Mouse (Mus musculus) liver, embryonic 14.5 days (tissue): ENCODE data around the gene Fuk. TPM values are rescaled to one million over a fixed set of nuclear protein-coding genes. Genes with fewer than 3 reads are reported as not detected.
A peak's percentile ranks its signal among the peaks of the same experiment; 100 is the strongest.

ENCODE experiments used
- ATAC-seq: fragments of 200-750 bp; cut with Nextera tagmentation; 2 replicates; pipeline ENCODE4 v1.8.0; 2017; ENCODE audit warnings: moderate number of reproducible peaks, mild to moderate bottlenecking, moderate library complexity; ENCODE audit not compliant: insufficient read depth
- DNase-seq, 3 experiments: peaks; one replicate each; pipeline ENCODE4 v3.0.0-alpha.2; 2012 to 2013; ENCODE audit warnings: low read depth in 3 of 3, low spot score in 3 of 3
- H3K27ac ChIP-seq: fragments of 300-500 bp; sonication (generic); 2 replicates; pipeline ENCODE4 v1.5.1; 2014; ENCODE audit warnings: moderate library complexity, mild to moderate bottlenecking, control low read depth, inconsistent platforms
- H3K27me3 ChIP-seq: fragments of 300-500 bp; sonication (generic); 2 replicates; pipeline ENCODE4 v1.6.1; 2014; ENCODE audit warnings: mild to moderate bottlenecking, low read length, moderate library complexity; ENCODE audit not compliant: control insufficient read depth, insufficient read depth
- H3K36me3 ChIP-seq: fragments of 300-500 bp; sonication (generic); replicated peaks from 2 replicates; pipeline ENCODE4 v1.6.1; 2014; ENCODE audit warnings: low read depth; ENCODE audit not compliant: control insufficient read depth, insufficient read depth
- H3K4me1 ChIP-seq, 2 experiments: fragments of 200-500 bp in 1 of 2; fragments of 300-500 bp in 1 of 2; sonication (generic) in 1 of 2; replicated peaks; 2 replicates each; pipeline ENCODE4 v1.6.1; 2012 to 2014; ENCODE audit warnings: antibody characterized with exemption in 1 of 2, inconsistent platforms in 1 of 2, low read length in 1 of 2; ENCODE audit not compliant: control insufficient read depth in 2 of 2, insufficient read depth in 2 of 2
- H3K4me2 ChIP-seq: fragments of 300-500 bp; sonication (generic); 2 replicates; pipeline ENCODE4 v1.6.1; 2014; ENCODE audit warnings: low read depth, mild to moderate bottlenecking, control low read depth, moderate library complexity
- H3K4me3 ChIP-seq, 2 experiments: fragments of 200-500 bp in 1 of 2; fragments of 300-500 bp in 1 of 2; sonication (generic) in 1 of 2; 2 replicates each; pipeline ENCODE4 v1.5.1; 2012 to 2014; ENCODE audit warnings: low read depth in 2 of 2, low read length in 2 of 2, mild to moderate bottlenecking in 2 of 2, control low read depth in 1 of 2, inconsistent platforms in 1 of 2, moderate library complexity in 1 of 2; ENCODE audit not compliant: insufficient read depth in 1 of 2
- H3K9ac ChIP-seq: fragments of 300-500 bp; sonication (generic); replicated peaks from 2 replicates; pipeline ENCODE4 v1.6.1; 2014; ENCODE audit warnings: mild to moderate bottlenecking, control low read depth, moderate library complexity
- H3K9me3 ChIP-seq: fragments of 300-500 bp; sonication (generic); 2 replicates; pipeline ENCODE4 v1.6.1; 2016; ENCODE audit warnings: low read length, mixed read lengths; ENCODE audit not compliant: control insufficient read depth
- CTCF ChIP-seq: IDR thresholded peaks from 2 replicates; pipeline ENCODE4 v1.5.1; 2016; ENCODE audit warnings: antibody characterized with exemption, low read depth, control low read depth
- EP300 ChIP-seq: IDR thresholded peaks from 2 replicates; pipeline ENCODE4 v1.6.1; 2016; ENCODE audit warnings: antibody characterized with exemption, low read depth
- WGBS: fragments of 180-500 bp; shearing (Covaris S2); extraction: QIAGEN DNeasy Blood & Tissue Kit; methylation state at CpG from one replicate; pipeline ENCODE4 v1.1.7; 2014; ENCODE audit not compliant: insufficient replicate concordance; 5-methylcytosine and 5-hydroxymethylcytosine counted together
- polyA plus RNA-seq, 2 experiments: library from polyadenylated mRNA; depleted of rRNA in 1 of 2; stranded (reverse) in 1 of 2; unstranded in 1 of 2; fragments of >200 nt; fragmentation: Nextera tagmentation in 1 of 2; extraction: Ambion mirVana in 1 of 2; gene quantifications; 2 replicates each; pipeline versions ENCODE4 v1.2.1 to v1.2.3; 2012 to 2014

Fuk gene
- polyA plus RNA-seq, 2 experiments = 1.3 to 2.5 TPM

DNA sequence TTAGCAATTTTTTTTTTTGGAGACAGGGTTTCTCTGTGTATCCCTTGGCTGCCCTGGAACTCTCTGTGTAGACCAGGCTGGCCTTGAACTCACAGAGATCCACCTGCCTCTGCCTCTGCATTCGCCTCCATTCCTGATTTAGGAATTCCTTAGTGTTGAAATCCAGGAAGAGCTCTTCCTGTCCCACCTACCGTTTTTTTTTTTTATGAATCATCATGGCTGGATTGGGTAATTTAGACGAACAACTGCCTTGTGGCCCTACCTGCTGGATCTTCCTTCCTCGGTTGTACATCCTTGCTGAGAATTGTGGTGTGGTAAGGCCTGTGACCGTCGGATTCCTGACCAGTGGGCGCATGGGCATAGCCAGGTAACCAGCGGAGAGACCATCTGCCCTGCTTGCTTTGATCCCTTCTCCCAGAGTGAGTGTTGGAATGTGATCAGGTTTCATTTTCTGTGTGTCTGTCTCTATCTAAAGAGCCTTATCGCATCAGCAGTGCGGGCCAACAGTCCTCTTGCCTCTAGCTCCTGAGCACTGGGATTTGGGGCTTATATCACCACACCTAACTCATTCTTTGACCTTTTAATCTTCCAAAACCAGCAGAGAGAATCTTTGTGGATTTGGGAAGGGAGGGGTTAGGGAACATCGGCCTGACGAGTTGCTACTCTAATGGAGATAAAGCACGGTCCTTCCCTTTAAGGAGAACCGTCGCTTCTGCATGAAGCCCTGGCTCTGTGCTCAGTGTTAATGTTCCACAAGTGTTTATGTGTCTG lies 38.6 kb upstream of the Fuk start:
- peaks cover 6 to 43% of the 10 kb centered on the region in 2 experiments for H3K4me1 ChIP-seq
- H3K27ac ChIP-seq = no peak overlapping the region
- WGBS = 66% methylated on average over 15 of the region's 15 CpGs

DNA sequence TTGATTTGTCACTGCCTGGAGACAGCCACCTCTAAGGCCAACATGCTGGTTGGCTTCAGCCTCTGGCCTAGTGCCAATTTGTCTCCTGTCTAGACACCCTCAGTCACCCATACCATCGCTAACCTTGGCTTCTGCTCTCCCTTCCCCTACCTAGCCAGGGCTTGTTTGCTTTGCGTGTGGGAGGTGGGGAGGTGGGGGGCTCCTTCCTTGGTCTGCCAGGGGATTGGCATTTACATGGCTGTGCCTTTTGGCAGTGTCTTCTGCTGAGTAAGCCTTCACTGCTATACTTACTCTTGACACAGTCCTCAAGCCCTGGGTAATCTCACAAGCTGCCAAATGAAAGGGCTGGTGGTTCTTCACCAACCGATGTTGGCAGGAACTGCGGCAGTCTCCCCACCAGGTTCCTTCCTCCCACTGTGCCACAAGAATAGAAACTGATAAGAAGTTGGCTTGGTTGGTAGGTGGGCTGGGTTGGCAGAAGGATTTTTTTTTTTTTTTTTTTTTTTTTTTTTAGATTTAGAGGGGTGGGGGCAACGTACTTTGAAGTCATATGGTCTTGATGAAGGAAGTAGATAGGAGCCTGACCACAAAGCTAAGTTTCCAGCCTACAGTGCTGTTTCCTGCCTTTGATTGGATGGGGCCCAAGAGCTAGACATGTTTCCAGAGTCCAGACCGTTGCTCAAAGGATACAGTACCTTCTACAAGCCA lies 36.7 kb upstream of the Fuk start:
- Histone ChIP-seq H3K36me3 (no peaks in the 10 kb centered on the region; the same call in 1 of the 2 replicates), H3K9ac (no peak overlapping the region), H3K27me3 (no peaks in the 10 kb centered on the region), H3K4me2 (no peak overlapping the region), H3K9me3 (no peaks in the 10 kb centered on the region), H3K4me3 (no peak overlapping the region), H3K4me1 (peaks cover 19 to 49% of the 10 kb centered on the region in 2 experiments), H3K27ac (no peak overlapping the region)
- TF ChIP-seq EP300 (no peak), CTCF (no peak)
- ATAC-seq (no peak), DNase-seq (no peak)
- 16% methylated on average over 6 of the region's 6 CpGs for WGBS

More for the DNA sequence above, 38.6 kb upstream of the Fuk start:
- DNase-seq (no peak), ATAC-seq (no peak)
- no peak for TF ChIP-seq CTCF
- no peak for TF ChIP-seq EP300
- Histone ChIP-seq H3K9ac (no peak overlapping the region), H3K4me3 (no peak overlapping the region), H3K36me3 (no peaks in the 10 kb centered on the region; the same call in 1 of the 2 replicates), H3K27me3 (no peaks in the 10 kb centered on the region), H3K9me3 (no peaks in the 10 kb centered on the region), H3K4me2 (no peak overlapping the region)

DNA sequence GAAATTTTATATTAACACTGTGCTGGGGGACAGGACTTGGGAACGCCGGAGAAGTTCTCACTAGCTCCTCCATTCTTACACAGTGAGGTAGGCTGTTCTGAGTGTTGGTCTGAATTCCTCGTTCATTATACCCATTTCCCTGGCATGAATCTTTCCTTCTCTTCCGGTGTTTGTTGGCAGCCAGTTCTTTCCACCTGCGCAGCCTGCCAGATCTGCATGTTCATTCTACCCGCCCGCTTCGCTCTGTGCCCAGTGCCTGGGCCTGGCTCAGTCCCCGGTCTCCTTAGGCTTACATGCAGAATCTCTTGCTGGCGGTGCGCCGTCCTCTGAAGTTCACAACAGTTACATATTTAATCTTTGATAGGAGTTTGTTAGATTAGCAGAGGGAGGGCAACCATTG lies 33.9 kb upstream of the Fuk start:
- Histone ChIP-seq H3K9me3 (no peaks in the 10 kb centered on the region), H3K4me1 (peaks cover 47 to 72% of the 10 kb centered on the region in 2 experiments), H3K9ac (no peak overlapping the region), H3K4me3 (no peak overlapping the region), H3K4me2 (no peak overlapping the region), H3K36me3 (no peaks in the 10 kb centered on the region; the same call in 1 of the 2 replicates), H3K27me3 (no peaks in the 10 kb centered on the region), H3K27ac (no peak overlapping the region)
- ATAC-seq = no peak
- 87% methylated on average over 12 of the region's 12 CpGs for WGBS
- TF ChIP-seq EP300 (no peak), CTCF (no peak)
- no peak for DNase-seq

DNA sequence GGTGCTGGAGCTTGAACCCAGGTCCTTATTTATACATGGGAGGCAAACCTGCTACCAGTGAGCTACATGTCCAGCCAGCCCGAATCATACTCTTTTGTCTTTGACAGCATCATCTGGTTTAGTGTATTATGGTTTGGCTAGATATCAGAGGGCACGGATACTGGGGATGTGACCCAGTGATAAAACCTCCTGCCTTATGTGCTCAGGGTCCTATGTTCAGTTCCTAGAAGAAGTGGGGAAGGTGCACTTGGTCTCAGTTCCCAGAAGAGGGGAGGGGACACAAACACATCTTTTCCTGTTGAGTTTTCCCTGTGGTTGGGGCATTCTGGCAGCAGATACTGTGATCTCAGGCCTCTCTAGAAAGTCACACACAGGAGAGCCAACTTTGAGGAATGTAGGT lies 31.0 kb upstream of the Fuk start:
- Histone ChIP-seq H3K36me3 (no peaks in the 10 kb centered on the region; the same call in 1 of the 2 replicates), H3K9ac (peak overlapping the region; percentile 28), H3K27me3 (no peaks in the 10 kb centered on the region), H3K9me3 (no peaks in the 10 kb centered on the region), H3K4me2 (peak overlapping the region; percentile 69), H3K4me3 (no peak overlapping the region), H3K27ac (peak overlapping the region; percentile 88), H3K4me1 (peaks cover 70 to 79% of the 10 kb centered on the region in 2 experiments)
- 15% methylated on average over 2 of the region's 2 CpGs for WGBS
- ATAC-seq = peak; percentile 57
- DNase-seq = peak; percentile 54 to 72 (median 58)
- peak; percentile 76 for TF ChIP-seq EP300
- TF ChIP-seq CTCF = no peak

DNA sequence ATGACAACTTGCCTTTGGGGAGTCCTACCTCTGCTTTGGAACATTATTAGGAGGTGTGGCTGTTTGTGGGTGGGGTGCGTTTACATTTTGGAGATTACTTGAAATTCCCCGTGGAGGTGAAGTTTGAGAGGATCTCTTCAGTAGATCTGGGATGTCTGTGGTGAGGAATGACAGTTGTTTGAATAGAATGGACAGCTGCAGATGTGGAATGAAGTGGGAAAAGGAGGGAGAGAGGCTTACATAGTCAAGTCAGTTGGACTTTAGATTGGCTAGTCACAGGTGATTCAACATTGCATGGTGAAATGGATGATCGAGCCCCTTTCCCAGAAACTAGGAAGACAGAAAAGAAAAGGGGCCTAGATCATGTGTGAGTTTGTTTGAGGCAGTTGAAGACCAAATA lies 30.2 kb upstream of the Fuk start:
- peak overlapping the region; percentile 69 for H3K4me2 ChIP-seq
- DNase-seq (no peak), ATAC-seq (no peak)
- peak overlapping the region; percentile 88 for H3K27ac ChIP-seq
- WGBS = 30% methylated on average over 3 of the region's 3 CpGs
- peak overlapping the region; percentile 56; the same call in 1 of the 2 replicates for H3K9ac ChIP-seq
- peaks cover 75 to 82% of the 10 kb centered on the region in 2 experiments for H3K4me1 ChIP-seq
- H3K9me3 ChIP-seq = no peaks in the 10 kb centered on the region
- H3K27me3 ChIP-seq = no peaks in the 10 kb centered on the region
- peak overlapping the region in 1 of 2 experiments; percentile 15; a peak in 1 of 4 replicates for H3K4me3 ChIP-seq
- no peak for TF ChIP-seq CTCF
- no peak for TF ChIP-seq EP300
- H3K36me3 ChIP-seq = no peaks in the 10 kb centered on the region; the same call in 1 of the 2 replicates
